Mouse (Mus musculus): Measurements from ENCODE around the gene Map6.

DNA sequence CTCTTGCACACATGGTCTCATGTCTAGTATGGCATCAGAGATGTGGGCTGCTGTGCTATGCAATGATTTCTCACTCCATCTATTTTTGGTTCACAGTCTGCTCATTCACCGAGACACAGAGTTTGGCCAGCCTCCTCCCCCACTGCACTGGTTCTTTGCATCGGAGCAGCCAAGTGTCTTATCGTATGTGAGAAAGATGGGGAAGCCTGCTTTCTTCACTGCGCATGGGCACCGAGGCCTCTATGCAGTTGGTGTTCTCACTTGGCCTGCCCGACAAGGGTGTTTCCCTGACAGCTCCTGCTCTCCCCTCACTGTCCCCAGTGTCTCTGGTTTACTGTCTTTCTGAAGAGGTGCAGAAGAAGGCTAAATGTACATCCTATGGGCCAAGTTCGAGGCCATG, 12.2 kb upstream of the Map6 start:
- no peak for TF ChIP-seq POLR2A (IDR thresholded peaks at IDR 0.05; ENCODE audit: control insufficient read depth, low read depth, low read length)
- TF ChIP-seq CTCF (IDR thresholded peaks at IDR 0.05; ENCODE audit: control insufficient read depth, insufficient read depth, insufficient replicate concordance, low read depth, low read length), result no peak

Measured in testis, adult 2 months (tissue).